In genomic region chr2:72992497-72992896, GRCm38 (mm10) we compare ENCODE assay signal across 19 mouse cellular contexts. TPM values are rescaled to one million over a fixed set of nuclear protein-coding genes. Genes with fewer than 3 reads are reported as not detected.
"Had no signal": no experiment of that assay in that cellular context is flagged by ENCODE, and none has a peak within 500 bp of the region (broad histone marks: within the 10 kb centered on the region; RNA-seq: fewer than 3 reads in every experiment).

No protein-coding gene starts in this region.

- DNase-seq: gastrocnemius, adult 2 months; gastrocnemius, postnatal 25 days; heart, adult 2 months; heart, postnatal 14 days; heart, postnatal 4 days; kidney, adult 18-20 months; kidney, adult 8-10 months; kidney, postnatal 10 days; kidney, postnatal 25 days; kidney, postnatal 4 days; left cerebral cortex, postnatal 4 days had no signal

RNA-seq across cellular contexts. Expression of gene Gm11084, which starts 6.0 kb away (rescaled TPM):
- total RNA-seq: gastrocnemius, adult 2 months; gastrocnemius, postnatal 25 days; gastrocnemius, postnatal 4 days; granulocyte monocyte progenitor cell, adult 5-6 weeks; heart, adult 2 months; heart, postnatal 14 days; heart, postnatal 4 days; layer of hippocampus, adult 2 months; layer of hippocampus, postnatal 10 days; layer of hippocampus, postnatal 25 days; left cerebral cortex, adult 2 months; left cerebral cortex, postnatal 14 days; left cerebral cortex, postnatal 4 days; liver, adult 2 months had no signal
